ENCODE assay signal across 20 mouse cellular contexts in the genomic region with DNA sequence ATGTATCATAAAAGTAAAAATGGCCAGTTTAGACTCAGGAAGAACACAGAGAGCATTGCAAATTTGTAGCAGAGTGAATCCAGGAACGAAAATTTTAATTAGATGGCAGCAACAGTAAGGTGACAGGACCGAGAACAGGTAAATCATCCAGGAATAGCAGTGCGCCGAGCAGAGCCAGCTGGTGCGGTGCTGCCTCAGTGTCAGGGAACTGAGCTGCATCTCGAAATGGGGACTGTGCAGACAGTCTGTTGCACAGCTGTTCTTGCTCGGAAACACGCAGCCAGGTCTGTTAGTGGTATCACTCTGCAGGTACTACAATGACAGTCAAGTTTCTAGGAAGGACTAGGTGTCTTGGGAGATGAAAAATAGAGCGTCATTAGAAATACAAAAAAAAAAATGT.
DNase-seq lines count a peak whose midpoint lies in the region; ATAC-seq and TF ChIP-seq lines count a peak whose summit lies in the region.
"Had no signal": no experiment of that assay in that cellular context is flagged by ENCODE, and none has a peak within 500 bp of the region (broad histone marks: within the 10 kb centered on the region; RNA-seq: fewer than 3 reads in every experiment).

No protein-coding gene starts in this region.

- ATAC-seq in hindbrain, embryonic 16.5 days, result peak; percentile 75; the same call in 1 of the 2 replicates
- ATAC-seq in hindbrain, embryonic 13.5 days (ENCODE audit: low FRiP score), result no peak
- ATAC-seq in midbrain, postnatal 0 days (ENCODE audit: low FRiP score), result no peak
- ATAC-seq in midbrain, embryonic 15.5 days (replicated peaks), result no peak
- ATAC-seq: intestine, postnatal 0 days; Patski had no signal

- H3K4me2 ChIP-seq in hindbrain, embryonic 16.5 days (ENCODE audit: low read length), result no peak overlapping the region
- no peak overlapping the region for H3K4me2 ChIP-seq in hindbrain, embryonic 13.5 days
- no peak overlapping the region for H3K4me2 ChIP-seq in midbrain, postnatal 0 days (ENCODE audit: low read depth, low read length, poor library complexity, severe bottlenecking)
- no peak overlapping the region for H3K4me2 ChIP-seq in midbrain, embryonic 15.5 days
- H3K4me2 ChIP-seq: limb, embryonic 15.5 days; midbrain, embryonic 12.5 days had no signal

- H3K27me3 ChIP-seq in hindbrain, embryonic 16.5 days (replicated peaks; ENCODE audit: control insufficient read depth, insufficient read depth, low read length), result no peaks in the 10 kb centered on the region
- no peaks in the 10 kb centered on the region for H3K27me3 ChIP-seq in hindbrain, embryonic 13.5 days
- H3K27me3 ChIP-seq in midbrain, postnatal 0 days (ENCODE audit: insufficient read depth, low read length), result no peaks in the 10 kb centered on the region
- no peaks in the 10 kb centered on the region for H3K27me3 ChIP-seq in midbrain, embryonic 15.5 days (replicated peaks)
- H3K27me3 ChIP-seq: limb, embryonic 15.5 days; midbrain, embryonic 12.5 days had no signal

- no peak overlapping the region for H3K9ac ChIP-seq in hindbrain, embryonic 16.5 days (ENCODE audit: low read depth, low read length)
- H3K9ac ChIP-seq in hindbrain, embryonic 13.5 days, result no peak overlapping the region
- no peak overlapping the region for H3K9ac ChIP-seq in midbrain, postnatal 0 days (replicated peaks; ENCODE audit: low read length, poor library complexity, severe bottlenecking)
- H3K9ac ChIP-seq in midbrain, embryonic 15.5 days, result no peak overlapping the region
- H3K9ac ChIP-seq: limb, embryonic 15.5 days; midbrain, embryonic 12.5 days had no signal

- H3K27ac ChIP-seq in hindbrain, embryonic 16.5 days (ENCODE audit: low read depth, low read length), result no peak overlapping the region
- H3K27ac ChIP-seq in hindbrain, embryonic 13.5 days, result no peak overlapping the region
- no peak overlapping the region for H3K27ac ChIP-seq in midbrain, postnatal 0 days (ENCODE audit: low read depth, low read length)
- no peak overlapping the region for H3K27ac ChIP-seq in midbrain, embryonic 15.5 days
- H3K27ac ChIP-seq: hindbrain, embryonic 10.5 days; kidney, postnatal 0 days; limb, embryonic 15.5 days; midbrain, embryonic 12.5 days had no signal

- H3K36me3 ChIP-seq in hindbrain, embryonic 16.5 days (ENCODE audit: control insufficient read depth, insufficient read depth, low read length), result no peaks in the 10 kb centered on the region
- no peaks in the 10 kb centered on the region for H3K36me3 ChIP-seq in hindbrain, embryonic 13.5 days
- no peaks in the 10 kb centered on the region for H3K36me3 ChIP-seq in midbrain, postnatal 0 days (ENCODE audit: insufficient read depth, low read length)
- H3K36me3 ChIP-seq in midbrain, embryonic 15.5 days (replicated peaks), result no peaks in the 10 kb centered on the region
- H3K36me3 ChIP-seq: hindbrain, embryonic 10.5 days; limb, embryonic 15.5 days; midbrain, embryonic 12.5 days had no signal

- H3K4me1 ChIP-seq in hindbrain, embryonic 16.5 days (ENCODE audit: control insufficient read depth, insufficient read depth, low read depth, low read length), result no peaks in the 10 kb centered on the region
- H3K4me1 ChIP-seq in hindbrain, embryonic 13.5 days (replicated peaks), result no peaks in the 10 kb centered on the region
- no peaks in the 10 kb centered on the region for H3K4me1 ChIP-seq in midbrain, postnatal 0 days (ENCODE audit: insufficient read depth, low read length)
- H3K4me1 ChIP-seq in midbrain, embryonic 15.5 days, result no peaks in the 10 kb centered on the region
- H3K4me1 ChIP-seq: hindbrain, embryonic 10.5 days; limb, embryonic 15.5 days; midbrain, embryonic 12.5 days had no signal

- DNase-seq in midbrain, postnatal 0 days (ENCODE audit: low spot score), result peak; percentile 14
- DNase-seq in left cerebral cortex, postnatal 36 days (ENCODE audit: low spot score in 2 of 2), result peak; percentile 11 to 19
- peak; percentile 8 for DNase-seq in right cerebral cortex, postnatal 4 days
- DNase-seq in neural tube, embryonic 10.5 days (ENCODE audit: extremely low spot score, low spot score), result no peak
- DNase-seq in B cell, adult 2 months, result no peak
- DNase-seq: cerebellum, adult 11 months; cerebellum, postnatal 36 days; gastrocnemius, postnatal 14 days; lung, postnatal 10 days; thymus, postnatal 25 days had no signal

- H3K4me3 ChIP-seq in hindbrain, embryonic 16.5 days (ENCODE audit: low read length), result no peak overlapping the region
- H3K4me3 ChIP-seq in hindbrain, embryonic 13.5 days, result no peak overlapping the region
- H3K4me3 ChIP-seq in midbrain, postnatal 0 days (ENCODE audit: low read depth, low read length), result no peak overlapping the region
- H3K4me3 ChIP-seq in midbrain, embryonic 15.5 days, result no peak overlapping the region
- H3K4me3 ChIP-seq: hindbrain, embryonic 10.5 days; limb, embryonic 15.5 days; midbrain, embryonic 12.5 days; myocyte had no signal

- intact Hi-C loops in left cerebral cortex, postnatal 36 days (cut with DNase I), result no loop called here

- WGBS in hindbrain, embryonic 16.5 days, result 81% methylated on average over 9 of the region's 9 CpGs
- WGBS in hindbrain, embryonic 13.5 days, result 81% methylated on average over 9 of the region's 9 CpGs
- 74% methylated on average over 9 of the region's 9 CpGs for WGBS in midbrain, postnatal 0 days
- 85% methylated on average over 9 of the region's 9 CpGs for WGBS in midbrain, embryonic 15.5 days

- TF ChIP-seq CTCF in midbrain, postnatal 0 days (IDR thresholded peaks at IDR 0.05), result no peak

- no peaks in the 10 kb centered on the region for H3K9me3 ChIP-seq in hindbrain, embryonic 16.5 days (ENCODE audit: control insufficient read depth, low read length)
- no peaks in the 10 kb centered on the region for H3K9me3 ChIP-seq in hindbrain, embryonic 13.5 days
- no peaks in the 10 kb centered on the region for H3K9me3 ChIP-seq in midbrain, postnatal 0 days (ENCODE audit: low read length)
- no peaks in the 10 kb centered on the region for H3K9me3 ChIP-seq in midbrain, embryonic 15.5 days
- H3K9me3 ChIP-seq: hindbrain, embryonic 10.5 days; limb, embryonic 15.5 days; midbrain, embryonic 12.5 days had no signal

Comparison
In these comparisons a context has a peak if more than half of its experiments do, and no peak if none do; other contexts are left out.
1. DNase-seq: peak in midbrain, postnatal 0 days (single experiment), left cerebral cortex, postnatal 36 days (2 of 2) and right cerebral cortex, postnatal 4 days (single experiment); none in neural tube, embryonic 10.5 days (single experiment) and B cell, adult 2 months (0 of 2).